Mouse (Mus musculus) layer of hippocampus, postnatal 10 days (tissue): ENCODE measurements around the gene Asb3. TPM values are rescaled to one million over a fixed set of nuclear protein-coding genes. Genes with fewer than 3 reads are reported as not detected.
"Not testable (repeated sequence)": the region's sequence is repeated elsewhere in the genome, so short reads cannot be mapped to it uniquely, and the experiment has no call there.

Source experiments
- DNase-seq, 2 experiments: peaks; one replicate each; pipeline ENCODE4 v3.0.0; 2021; ENCODE audit warnings: low spot score in 2 of 2
- total RNA-seq, 2 experiments: library from RNA; stranded (reverse); gene quantifications; 2 replicates each; pipeline ENCODE4 v1.2.3; 2021

The Asb3 gene
- total RNA-seq, 2 experiments from 2014 or later: 16.7 to 19.8 TPM

GRCm38 (mm10) chr11:31000028-31000427 is 114.8 kb downstream of the Asb3 start:
- no peak for DNase-seq

- no peak for DNase-seq
Measured at GRCm38 (mm10) chr11:31001169-31001908, 116.1 kb downstream of the Asb3 start.

GRCm38 (mm10) chr11:31009668-31010067 is 124.5 kb downstream of the Asb3 start:
- not testable (repeated sequence) for DNase-seq

- DNase-seq: not testable (repeated sequence)
Measured at GRCm38 (mm10) chr11:31017466-31017865, 132.2 kb downstream of the Asb3 start.

GRCm38 (mm10) chr11:31034958-31035357 is 149.7 kb downstream of the Asb3 start:
- DNase-seq: no peak

GRCm38 (mm10) chr11:31089973-31090372 is 204.8 kb downstream of the Asb3 start:
- no peak for DNase-seq

- no peak for DNase-seq
Measured at GRCm38 (mm10) chr11:31090478-31090978, 205.3 kb downstream of the Asb3 start.

- DNase-seq: not testable (repeated sequence)
Measured at GRCm38 (mm10) chr11:31099519-31099918, 214.3 kb downstream of the Asb3 start.

GRCm38 (mm10) chr11:31102188-31102587 is 217.0 kb downstream of the Asb3 start:
- no peak for DNase-seq

GRCm38 (mm10) chr11:31105364-31105763 is 220.1 kb downstream of the Asb3 start:
- DNase-seq: no peak

- not testable (repeated sequence) for DNase-seq
Measured at GRCm38 (mm10) chr11:31126964-31127363, 241.7 kb downstream of the Asb3 start.

GRCm38 (mm10) chr11:31133726-31134125 is 248.5 kb downstream of the Asb3 start:
- DNase-seq: not testable (repeated sequence)

GRCm38 (mm10) chr11:31134824-31135223 is 249.6 kb downstream of the Asb3 start:
- DNase-seq: not testable (repeated sequence)

GRCm38 (mm10) chr11:31138394-31138793 is 253.2 kb downstream of the Asb3 start:
- DNase-seq: not testable (repeated sequence)

Other genes with a start within 250 kb of the Asb3 start
- 10 to 100 TPM; 26.3 to 26.8 TPM for gene Acyp2, start 235.8 kb upstream of the Asb3 start, total RNA-seq
- gene Psme4, start 113.7 kb upstream of the Asb3 start, total RNA-seq: 10 to 100 TPM; 51.2 to 60.7 TPM
- 1 to 10 TPM; 7.1 to 9.1 TPM for gene Gpr75, start 58 bp upstream of the Asb3 start, total RNA-seq
- gene Erlec1, start 68.9 kb downstream of the Asb3 start, total RNA-seq: 10 to 100 TPM; 54.0 to 56.0 TPM
- 10 to 100 TPM; 14.8 to 16.0 TPM for gene Chac2, start 100.9 kb downstream of the Asb3 start, total RNA-seq